Comparison of ENCODE assay signal across 8 mouse cellular contexts in genomic region chr11:101330371-101330924, GRCm38 (mm10). TPM values are rescaled to one million over a fixed set of nuclear protein-coding genes. Genes with fewer than 3 reads are reported as not detected.
DNase-seq lines count a peak whose midpoint lies in the region; ATAC-seq and TF ChIP-seq lines count a peak whose summit lies in the region.

Aoc3 (plus strand) TSS chr11:101330605.

- no peak for DNase-seq in lung, postnatal 4 days
- DNase-seq in stomach, postnatal 0 days (ENCODE audit: low spot score) = no peak
- DNase-seq in spleen, postnatal 4 days (ENCODE audit: low spot score in 2 of 2) = no peak
- DNase-seq in left cerebral cortex, postnatal 14 days (ENCODE audit: low spot score in 2 of 2) = no peak
- no peak for DNase-seq in left cerebral cortex, postnatal 4 days

- H3K4me1 ChIP-seq in lung, embryonic 16.5 days (replicated peaks; ENCODE audit: control insufficient read depth, insufficient read depth, low read length) = no peaks in the 10 kb centered on the region
- peaks cover 18% of the 10 kb centered on the region; the same call in 1 of the 2 replicates for H3K4me1 ChIP-seq in embryonic facial prominence, embryonic 15.5 days
- peaks cover 10% of the 10 kb centered on the region for H3K4me1 ChIP-seq in heart, embryonic 16.5 days (ENCODE audit: control insufficient read depth, insufficient read depth, low read length)
- H3K4me1 ChIP-seq in stomach, postnatal 0 days (replicated peaks; ENCODE audit: control insufficient read depth, insufficient read depth) = no peaks in the 10 kb centered on the region

- ATAC-seq in lung, embryonic 16.5 days (ENCODE audit: low read depth) = peak; percentile 19
- peak; percentile 58 for ATAC-seq in embryonic facial prominence, embryonic 15.5 days (ENCODE audit: insufficient number of reproducible peaks, low FRiP score, low TSS enrichment, low read depth)
- peak; percentile 47 for ATAC-seq in heart, embryonic 16.5 days (replicated peaks; ENCODE audit: extremely low read depth, insufficient read depth, low FRiP score)
- peak; percentile 58; the same call in 1 of the 2 replicates for ATAC-seq in stomach, postnatal 0 days (ENCODE audit: low FRiP score, low TSS enrichment)

- TF ChIP-seq CTCF in stomach, postnatal 0 days (IDR thresholded peaks at IDR 0.05; ENCODE audit: low read depth) = peak; percentile 23

- intact Hi-C loops in left cerebral cortex, postnatal 14 days (cut with DNase I) = no loop called here
- intact Hi-C loops in left cerebral cortex, postnatal 4 days (cut with DNase I) = no loop called here

- peak within 1 kb of the TSS; percentile 25 for H3K27ac ChIP-seq in lung, embryonic 16.5 days (ENCODE audit: low read length)
- peak within 1 kb of the TSS; percentile 55; the same call in 1 of the 2 replicates for H3K27ac ChIP-seq in embryonic facial prominence, embryonic 15.5 days (replicated peaks)
- peak within 1 kb of the TSS; percentile 72 for H3K27ac ChIP-seq in heart, embryonic 16.5 days (ENCODE audit: low read length)
- H3K27ac ChIP-seq in stomach, postnatal 0 days (replicated peaks) = peak within 1 kb of the TSS; percentile 88

- H3K4me3 ChIP-seq in lung, embryonic 16.5 days (ENCODE audit: low read length) = no peak within 1 kb of the TSS
- H3K4me3 ChIP-seq in embryonic facial prominence, embryonic 15.5 days (replicated peaks) = no peak within 1 kb of the TSS
- H3K4me3 ChIP-seq in heart, embryonic 16.5 days (ENCODE audit: low read length) = peak within 1 kb of the TSS; percentile 20
- H3K4me3 ChIP-seq in stomach, postnatal 0 days (ENCODE audit: low read depth, low read length) = peak within 1 kb of the TSS; percentile 36

- no peak within 1 kb of the TSS for H3K9ac ChIP-seq in lung, embryonic 16.5 days (ENCODE audit: low read length)
- H3K9ac ChIP-seq in embryonic facial prominence, embryonic 15.5 days = no peak within 1 kb of the TSS
- no peak within 1 kb of the TSS; the same call in 1 of the 2 replicates for H3K9ac ChIP-seq in heart, embryonic 16.5 days (ENCODE audit: low read length)
- H3K9ac ChIP-seq in stomach, postnatal 0 days (ENCODE audit: low read length) = peak within 1 kb of the TSS; percentile 41

- 63% methylated on average over 7 of the region's 7 CpGs for WGBS in lung, embryonic 16.5 days
- WGBS in embryonic facial prominence, embryonic 15.5 days = 61% methylated on average over 7 of the region's 7 CpGs
- WGBS in heart, embryonic 16.5 days = 45% methylated on average over 7 of the region's 7 CpGs
- WGBS in stomach, postnatal 0 days = 47% methylated on average over 7 of the region's 7 CpGs

- H3K36me3 ChIP-seq in lung, embryonic 16.5 days (ENCODE audit: control insufficient read depth, insufficient read depth, low read length) = 0 out of 2 replicates have a peak, but pooled peaks cover 4% of the 10 kb centered on the region
- H3K36me3 ChIP-seq in embryonic facial prominence, embryonic 15.5 days = peaks cover 7% of the 10 kb centered on the region
- H3K36me3 ChIP-seq in heart, embryonic 16.5 days (ENCODE audit: control insufficient read depth, insufficient read depth) = no peaks in the 10 kb centered on the region
- H3K36me3 ChIP-seq in stomach, postnatal 0 days (ENCODE audit: control insufficient read depth, insufficient read depth, low read length) = no peaks in the 10 kb centered on the region

- no peaks in the 10 kb centered on the region for H3K9me3 ChIP-seq in lung, embryonic 16.5 days (ENCODE audit: control insufficient read depth, low read length)
- H3K9me3 ChIP-seq in embryonic facial prominence, embryonic 15.5 days (replicated peaks) = no peaks in the 10 kb centered on the region
- no peaks in the 10 kb centered on the region for H3K9me3 ChIP-seq in heart, embryonic 16.5 days (replicated peaks; ENCODE audit: control insufficient read depth, low read length)
- H3K9me3 ChIP-seq in stomach, postnatal 0 days (ENCODE audit: control insufficient read depth, low read length) = no peaks in the 10 kb centered on the region

- no peak within 1 kb of the TSS for H3K4me2 ChIP-seq in lung, embryonic 16.5 days (ENCODE audit: low read depth, low read length)
- H3K4me2 ChIP-seq in embryonic facial prominence, embryonic 15.5 days (replicated peaks) = no peak within 1 kb of the TSS; the same call in 1 of the 2 replicates
- H3K4me2 ChIP-seq in heart, embryonic 16.5 days (ENCODE audit: low read depth, low read length) = peak within 1 kb of the TSS; percentile 48
- peak within 1 kb of the TSS; percentile 53 for H3K4me2 ChIP-seq in stomach, postnatal 0 days (replicated peaks; ENCODE audit: low read depth)

- H3K27me3 ChIP-seq in lung, embryonic 16.5 days (ENCODE audit: control insufficient read depth, insufficient read depth, low read depth, low read length) = no peaks in the 10 kb centered on the region
- no peaks in the 10 kb centered on the region for H3K27me3 ChIP-seq in embryonic facial prominence, embryonic 15.5 days
- H3K27me3 ChIP-seq in heart, embryonic 16.5 days (ENCODE audit: control insufficient read depth, insufficient read depth, low read length) = no peaks in the 10 kb centered on the region
- H3K27me3 ChIP-seq in stomach, postnatal 0 days (ENCODE audit: control insufficient read depth, insufficient read depth, low read length) = no peaks in the 10 kb centered on the region

- no peak for TF ChIP-seq EP300 in stomach, postnatal 0 days (optimal IDR thresholded peaks at IDR 0.05)

RNA-seq across cellular contexts. Expression of gene Aoc3, which starts in this region (rescaled TPM):
- 1.9 and 2.2 TPM in 2 replicates for polyA plus RNA-seq in lung, embryonic 16.5 days (2015; fragmentation: Nextera tagmentation; extraction: Ambion mirVana)
- polyA plus RNA-seq in embryonic facial prominence, embryonic 15.5 days (2015; fragmentation: Nextera tagmentation; extraction: Ambion mirVana) = 0.77 and 0.94 TPM in 2 replicates
- polyA plus RNA-seq in heart, embryonic 16.5 days (2015; fragmentation: Nextera tagmentation; extraction: Ambion mirVana) = 2.2 and 2.6 TPM in 2 replicates
- 5.1 TPM in 2 replicates for polyA plus RNA-seq in stomach, postnatal 0 days (2015; fragmentation: Nextera tagmentation; extraction: Ambion mirVana)
- 1 to 10 TPM; 1.8 to 2.9 TPM for total RNA-seq in left cerebral cortex, postnatal 14 days (2021)
- 1 to 10 TPM; 1.4 to 1.8 TPM for total RNA-seq in left cerebral cortex, postnatal 4 days (2021)

Comparison
In these comparisons a context has a peak if more than half of its experiments do, and no peak if none do; other contexts are left out.
1. Peak in ATAC-seq and H3K27ac ChIP-seq in embryonic facial prominence, embryonic 15.5 days; RNA of the gene not detected or under 1 TPM.
2. H3K27ac ChIP-seq: peak in every context shown above with its lines; median percentile 88 in stomach, postnatal 0 days; 72 in heart, embryonic 16.5 days; 55 in embryonic facial prominence, embryonic 15.5 days; 25 in lung, embryonic 16.5 days.
3. H3K4me2 ChIP-seq: peak in heart, embryonic 16.5 days (single experiment) and stomach, postnatal 0 days (single experiment); none in lung, embryonic 16.5 days (single experiment) and embryonic facial prominence, embryonic 15.5 days (single experiment).
4. H3K4me3 ChIP-seq: peak in heart, embryonic 16.5 days (single experiment) and stomach, postnatal 0 days (single experiment); none in lung, embryonic 16.5 days (single experiment) and embryonic facial prominence, embryonic 15.5 days (single experiment).
5. Peak in every context shown above with its lines, with median percentiles within 50 percentile points of each other: ATAC-seq.